Mouse (Mus musculus): ENCODE results near the gene Fam71e1. TPM values are rescaled to one million over a fixed set of nuclear protein-coding genes. Genes with fewer than 3 reads are reported as not detected.

The Fam71e1 gene
- polyA plus RNA-seq, 1 experiment from 2014 or later, result 14.3 TPM

GRCm38 (mm10) chr7:44472961-44473646 lies 23.3 kb upstream of the Fam71e1 start:
- WGBS, result 48% methylated on average over 9 of the region's 9 CpGs
- Histone ChIP-seq H3K36me3 (0 out of 2 replicates have a peak, but pooled peaks cover 4% of the 10 kb centered on the region), H3K4me3 (replicated peaks) (no peak overlapping the region), H3K27me3 (peaks cover 50% of the 10 kb centered on the region), H3K27ac (no peak overlapping the region), H3K9ac (no peak overlapping the region), H3K4me2 (no peak overlapping the region), H3K4me1 (peaks cover 26% of the 10 kb centered on the region), H3K9me3 (replicated peaks) (no peaks in the 10 kb centered on the region)
- no peak for ATAC-seq (replicated peaks; ENCODE audit: low FRiP score)

- Histone ChIP-seq H3K4me2 (no peak overlapping the region), H3K4me3 (replicated peaks) (no peak overlapping the region), H3K9me3 (replicated peaks) (no peaks in the 10 kb centered on the region), H3K27me3 (peaks cover 62% of the 10 kb centered on the region), H3K4me1 (peaks cover 16% of the 10 kb centered on the region; the same call in 1 of the 2 replicates), H3K36me3 (0 out of 2 replicates have a peak, but pooled peaks cover 4% of the 10 kb centered on the region), H3K9ac (no peak overlapping the region), H3K27ac (no peak overlapping the region)
- WGBS, result 33% methylated on average over 4 of the region's 4 CpGs
- peak; percentile 27; the same call in 1 of the 2 replicates for ATAC-seq (replicated peaks; ENCODE audit: low FRiP score)
Measured at GRCm38 (mm10) chr7:44474419-44474818, 22.0 kb upstream of the Fam71e1 start.

DNA sequence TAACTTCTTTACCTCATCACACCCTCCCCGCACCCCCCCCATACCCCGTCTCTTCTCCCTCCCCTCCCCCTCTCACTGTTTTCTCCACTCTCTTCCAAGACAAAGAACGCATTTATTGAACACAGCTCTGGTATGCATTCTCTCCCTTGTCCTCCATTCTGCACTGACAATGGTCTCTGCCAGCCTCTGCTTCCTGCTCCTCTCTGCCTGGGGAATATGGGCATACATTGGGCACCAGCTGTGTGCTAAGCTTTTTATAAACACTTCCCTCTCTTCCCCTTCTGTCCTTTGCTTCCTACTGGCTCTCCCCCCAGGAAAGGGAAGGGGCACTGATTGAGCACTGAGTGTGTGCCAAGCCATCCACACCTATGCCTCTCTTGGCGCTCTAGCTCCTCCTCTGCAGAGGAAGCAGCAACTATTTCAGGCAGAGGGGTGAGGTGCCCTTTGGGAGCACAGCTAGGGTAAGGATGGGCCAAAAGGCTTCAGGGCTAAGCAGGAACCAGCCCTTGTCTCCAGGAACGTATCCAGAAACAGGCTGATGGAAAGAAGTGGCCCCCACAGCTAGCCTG lies 21.3 kb upstream of the Fam71e1 start:
- 31% methylated on average over 5 of the region's 5 CpGs for WGBS
- H3K36me3 ChIP-seq, result 0 out of 2 replicates have a peak, but pooled peaks cover 4% of the 10 kb centered on the region
- ATAC-seq (replicated peaks; ENCODE audit: low FRiP score), result no peak
- peaks cover 66% of the 10 kb centered on the region for H3K27me3 ChIP-seq
- peaks cover 16% of the 10 kb centered on the region; the same call in 1 of the 2 replicates for H3K4me1 ChIP-seq
- H3K27ac ChIP-seq, result no peak overlapping the region
- H3K4me3 ChIP-seq (replicated peaks), result no peak overlapping the region
- no peak overlapping the region for H3K9ac ChIP-seq
- H3K4me2 ChIP-seq, result no peak overlapping the region
- no peaks in the 10 kb centered on the region for H3K9me3 ChIP-seq (replicated peaks)

- ATAC-seq (replicated peaks; ENCODE audit: low FRiP score), result no peak; the same call in 1 of the 2 replicates
- 63% methylated on average over 3 of the region's 3 CpGs for WGBS
- Histone ChIP-seq H3K27ac (no peak overlapping the region), H3K27me3 (peaks cover 41% of the 10 kb centered on the region), H3K4me1 (no peaks in the 10 kb centered on the region), H3K4me2 (no peak overlapping the region), H3K4me3 (replicated peaks) (no peak overlapping the region), H3K36me3 (no peaks in the 10 kb centered on the region), H3K9ac (no peak overlapping the region), H3K9me3 (replicated peaks) (no peaks in the 10 kb centered on the region)
Measured at GRCm38 (mm10) chr7:44482836-44483435, 13.4 kb upstream of the Fam71e1 start.

GRCm38 (mm10) chr7:44484109-44484508 lies 12.3 kb upstream of the Fam71e1 start:
- H3K36me3 ChIP-seq, result peaks cover 9% of the 10 kb centered on the region
- peaks cover 30% of the 10 kb centered on the region for H3K27me3 ChIP-seq
- H3K4me2 ChIP-seq, result no peak overlapping the region
- H3K9me3 ChIP-seq (replicated peaks), result no peaks in the 10 kb centered on the region
- ATAC-seq (replicated peaks; ENCODE audit: low FRiP score), result no peak
- no peak overlapping the region for H3K4me3 ChIP-seq (replicated peaks)
- no peak overlapping the region for H3K9ac ChIP-seq
- WGBS, result 95% methylated on average over 1 of the region's 1 CpGs
- no peaks in the 10 kb centered on the region for H3K4me1 ChIP-seq
- H3K27ac ChIP-seq, result no peak overlapping the region

DNA sequence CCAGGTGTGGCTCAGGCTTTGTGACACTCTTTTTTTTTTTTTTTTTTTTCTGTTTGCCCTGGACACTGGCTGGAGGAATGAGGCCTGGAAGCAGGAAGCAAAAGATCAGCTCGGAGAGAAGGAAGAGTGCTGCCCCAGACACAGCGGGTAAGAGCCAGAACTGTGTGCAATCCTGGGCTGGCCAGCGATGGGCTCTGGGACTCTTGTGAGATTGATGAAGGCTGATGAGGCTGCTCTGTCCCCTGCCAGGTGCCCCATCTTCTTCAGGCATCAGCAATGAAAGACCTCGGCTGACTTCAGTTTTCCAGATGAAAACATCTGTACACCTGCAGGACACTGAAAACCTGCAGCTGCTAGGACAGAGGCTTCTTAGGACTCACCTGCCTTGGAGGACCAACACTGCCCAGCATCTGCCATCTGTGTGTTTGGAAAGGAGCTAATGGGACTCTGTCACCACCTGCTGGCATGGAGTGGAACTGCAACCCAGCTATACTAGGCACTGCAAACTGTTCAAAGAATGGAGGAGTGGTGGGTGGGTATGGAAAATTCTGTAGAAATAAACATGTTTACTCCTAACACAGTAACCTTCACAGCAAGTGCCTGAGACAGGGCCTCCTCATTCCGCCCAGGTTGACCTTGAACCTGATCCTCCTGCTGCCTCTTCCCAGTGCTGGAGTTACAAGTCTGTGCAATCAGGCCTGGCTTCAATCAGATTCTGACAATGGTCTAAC lies 11.4 kb upstream of the Fam71e1 start:
- peaks cover 24% of the 10 kb centered on the region for H3K27me3 ChIP-seq
- WGBS, result 35% methylated on average over 5 of the region's 5 CpGs
- H3K27ac ChIP-seq, result no peak overlapping the region
- no peaks in the 10 kb centered on the region for H3K4me1 ChIP-seq
- ATAC-seq (replicated peaks; ENCODE audit: low FRiP score), result peak; percentile 63; the same call in 1 of the 2 replicates
- no peak overlapping the region for H3K9ac ChIP-seq
- H3K4me3 ChIP-seq (replicated peaks), result no peak overlapping the region
- H3K9me3 ChIP-seq (replicated peaks), result no peaks in the 10 kb centered on the region
- peaks cover 13% of the 10 kb centered on the region for H3K36me3 ChIP-seq
- H3K4me2 ChIP-seq, result no peak overlapping the region

- Histone ChIP-seq H3K4me3 (replicated peaks) (no peak overlapping the region), H3K4me1 (no peaks in the 10 kb centered on the region), H3K27ac (no peak overlapping the region), H3K36me3 (peaks cover 20% of the 10 kb centered on the region), H3K9me3 (replicated peaks) (no peaks in the 10 kb centered on the region), H3K9ac (no peak overlapping the region), H3K4me2 (no peak overlapping the region), H3K27me3 (peaks cover 18% of the 10 kb centered on the region)
- WGBS, result 73% methylated on average over 7 of the region's 7 CpGs
- ATAC-seq (replicated peaks; ENCODE audit: low FRiP score), result 0 out of 2 replicates have a peak, but pooled peaks have one; percentile 16
Measured at GRCm38 (mm10) chr7:44485572-44486195, 10.7 kb upstream of the Fam71e1 start.

GRCm38 (mm10) chr7:44486927-44487575 lies 9.3 kb upstream of the Fam71e1 start:
- Histone ChIP-seq H3K4me1 (no peaks in the 10 kb centered on the region), H3K9ac (no peak overlapping the region), H3K4me3 (replicated peaks) (no peak overlapping the region), H3K9me3 (replicated peaks) (no peaks in the 10 kb centered on the region), H3K36me3 (peaks cover 34% of the 10 kb centered on the region), H3K27me3 (peaks cover 7% of the 10 kb centered on the region), H3K4me2 (no peak overlapping the region), H3K27ac (no peak overlapping the region)
- WGBS, result 60% methylated on average over 13 of the region's 13 CpGs
- no peak for ATAC-seq (replicated peaks; ENCODE audit: low FRiP score)

DNA sequence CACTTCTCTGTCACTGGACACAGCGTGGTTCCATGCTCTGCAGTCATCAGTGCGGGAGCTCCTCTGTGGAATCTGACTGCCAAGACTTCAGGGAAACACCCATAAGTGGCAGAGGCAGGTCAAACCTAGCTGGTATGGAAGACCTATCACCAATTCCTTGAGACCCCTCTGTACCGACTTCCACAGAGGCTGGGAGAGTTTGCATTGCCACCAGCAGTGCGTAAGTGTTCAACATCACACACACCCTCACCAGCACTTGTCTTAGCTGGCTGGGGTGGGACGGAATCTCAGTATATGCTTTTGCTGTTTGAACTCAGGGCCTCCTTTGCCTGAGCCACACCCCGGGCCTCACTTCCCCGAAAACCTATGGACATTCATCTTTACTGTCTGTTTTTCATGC lies 8.4 kb upstream of the Fam71e1 start:
- WGBS, result 90% methylated on average over 7 of the region's 7 CpGs
- Histone ChIP-seq H3K4me1 (no peaks in the 10 kb centered on the region), H3K27me3 (no peaks in the 10 kb centered on the region; the same call in 1 of the 2 replicates), H3K36me3 (peaks cover 43% of the 10 kb centered on the region), H3K27ac (no peak overlapping the region), H3K9me3 (replicated peaks) (no peaks in the 10 kb centered on the region), H3K9ac (no peak overlapping the region), H3K4me2 (no peak overlapping the region), H3K4me3 (replicated peaks) (no peak overlapping the region)
- no peak for ATAC-seq (replicated peaks; ENCODE audit: low FRiP score)

DNA sequence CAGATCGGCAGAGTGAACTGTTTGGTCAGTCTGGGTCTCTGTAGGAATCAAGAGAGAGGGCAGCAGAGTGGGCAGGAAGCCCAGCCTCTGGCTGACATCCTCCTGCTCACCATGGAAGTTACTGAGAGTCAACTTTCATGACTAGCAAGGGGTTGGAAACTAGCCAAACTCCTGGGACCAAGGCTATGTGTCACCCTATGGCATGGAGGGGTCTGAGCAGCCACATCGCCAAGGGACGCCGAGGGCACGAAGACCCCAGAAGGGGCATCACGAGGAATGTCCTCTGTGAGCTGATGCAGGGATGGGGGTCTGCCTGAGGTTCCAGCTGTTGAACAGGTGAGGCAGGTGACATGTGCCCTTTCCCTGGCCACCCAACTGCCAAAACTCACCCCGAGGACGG lies 7.8 kb upstream of the Fam71e1 start:
- Histone ChIP-seq H3K36me3 (peaks cover 45% of the 10 kb centered on the region), H3K9me3 (replicated peaks) (no peaks in the 10 kb centered on the region), H3K27ac (no peak overlapping the region), H3K4me2 (no peak overlapping the region), H3K27me3 (no peaks in the 10 kb centered on the region), H3K9ac (no peak overlapping the region), H3K4me3 (replicated peaks) (no peak overlapping the region), H3K4me1 (no peaks in the 10 kb centered on the region)
- no peak for ATAC-seq (replicated peaks; ENCODE audit: low FRiP score)
- WGBS, result 92% methylated on average over 8 of the region's 8 CpGs

DNA sequence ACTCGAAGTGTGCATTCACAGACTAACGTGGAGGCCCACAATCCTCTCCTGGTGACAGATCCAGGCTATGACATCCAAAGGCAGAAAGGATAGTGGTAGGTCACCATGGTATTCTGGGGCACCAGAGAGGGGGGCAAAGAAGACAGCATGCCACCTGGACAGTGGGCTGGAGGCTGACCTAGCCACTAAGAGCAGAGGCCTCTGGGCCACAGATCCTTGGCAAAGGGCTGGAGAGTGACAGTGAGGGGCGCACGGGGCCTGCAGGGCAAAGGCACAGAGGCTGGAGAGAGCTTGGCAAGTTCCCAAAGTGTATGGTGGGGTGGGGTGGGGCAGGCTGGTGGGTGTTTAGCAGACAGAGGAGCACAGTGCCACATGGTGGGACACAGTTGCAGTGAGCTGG lies 6.1 kb upstream of the Fam71e1 start:
- H3K27ac ChIP-seq, result no peak overlapping the region
- WGBS, result 89% methylated on average over 4 of the region's 4 CpGs
- no peak overlapping the region for H3K4me2 ChIP-seq
- ATAC-seq (replicated peaks; ENCODE audit: low FRiP score), result no peak
- H3K9me3 ChIP-seq (replicated peaks), result no peaks in the 10 kb centered on the region
- H3K4me3 ChIP-seq (replicated peaks), result no peak overlapping the region
- no peaks in the 10 kb centered on the region for H3K27me3 ChIP-seq
- H3K36me3 ChIP-seq, result peaks cover 55% of the 10 kb centered on the region
- H3K9ac ChIP-seq, result no peak overlapping the region
- H3K4me1 ChIP-seq, result peaks cover 7% of the 10 kb centered on the region
